Mouse (Mus musculus) CH12.LX (cell line): Measurements from ENCODE around the gene Qrfp. TPM values are rescaled to one million over a fixed set of nuclear protein-coding genes. Genes with fewer than 3 reads are reported as not detected.

Experiments used
- DNase-seq: peaks from one replicate; pipeline ENCODE4 v3.0.0-alpha.2; 2013; ENCODE audit errors: extremely low read depth
- H3K27ac ChIP-seq: 2 replicates; pipeline ENCODE4 v1.5.1; 2012; ENCODE audit warnings: low read depth, mild to moderate bottlenecking, control low read depth, moderate library complexity; ENCODE audit not compliant: insufficient read depth
- H3K27me3 ChIP-seq: replicated peaks from 2 replicates; pipeline ENCODE3; 2012; ENCODE audit warnings: inconsistent platforms
- H3K36me3 ChIP-seq, 2 experiments: replicated peaks in 1 of 2; 2 replicates each; pipeline versions ENCODE3 to v1.6.1; 2012; ENCODE audit warnings: inconsistent platforms in 1 of 2, low read length in 1 of 2, mild to moderate bottlenecking in 1 of 2, mixed read lengths in 1 of 2, moderate library complexity in 1 of 2; ENCODE audit not compliant: control insufficient read depth in 1 of 2, insufficient read depth in 1 of 2
- H3K4me1 ChIP-seq, 2 experiments: 2 replicates each; pipeline ENCODE4 v1.6.1; 2012; ENCODE audit warnings: inconsistent platforms in 1 of 2, moderate library complexity in 1 of 2; ENCODE audit not compliant: insufficient read depth in 2 of 2, control insufficient read depth in 1 of 2
- H3K4me2 ChIP-seq: 2 replicates; pipeline ENCODE4 v1.6.1; 2012; ENCODE audit warnings: low read depth, mild to moderate bottlenecking, control low read depth; ENCODE audit not compliant: poor library complexity, insufficient read depth, severe bottlenecking
- H3K4me3 ChIP-seq, 3 experiments: fragments of 150-350 bp in 1 of 3; sonication (generic) in 1 of 3; replicated peaks in 1 of 3; 2 replicates each; pipeline versions ENCODE3 to v1.5.1; 2011 to 2012; ENCODE audit warnings: low read depth in 2 of 3, low read length in 2 of 3, mild to moderate bottlenecking in 2 of 3, moderate library complexity in 2 of 3, control low read depth in 1 of 3, improper control_type of control experiment in 1 of 3, inconsistent platforms in 1 of 3, mixed read lengths in 1 of 3; ENCODE audit not compliant: poor library complexity in 1 of 3
- H3K79me2 ChIP-seq: replicated peaks from 2 replicates; pipeline ENCODE4 v1.6.1; 2012; ENCODE audit warnings: mild to moderate bottlenecking, moderate library complexity; ENCODE audit not compliant: control insufficient read depth, poor library complexity, insufficient read depth, severe bottlenecking; ENCODE audit errors: extremely low read depth
- H3K9ac ChIP-seq: 2 replicates; pipeline ENCODE4 v1.6.1; 2012; ENCODE audit warnings: low read depth, mild to moderate bottlenecking, control low read depth, moderate library complexity; ENCODE audit not compliant: insufficient read depth
- H3K9me3 ChIP-seq: replicated peaks from 2 replicates; pipeline ENCODE3; 2012; ENCODE audit warnings: low read length, inconsistent platforms, mixed read lengths
- CHD1 ChIP-seq: IDR thresholded peaks from 2 replicates; pipeline ENCODE4 v1.6.1; 2012; ENCODE audit warnings: low read depth, low read length, improper control_type of control experiment, inconsistent platforms
- CHD2 ChIP-seq: IDR thresholded peaks from 2 replicates; pipeline ENCODE4 v1.6.1; 2011; ENCODE audit warnings: low read length, improper control_type of control experiment
- EP300 ChIP-seq: IDR thresholded peaks from 2 replicates; pipeline ENCODE4 v1.6.1; 2011; ENCODE audit warnings: low read length, improper control_type of control experiment
- ETS1 ChIP-seq: conservative IDR thresholded peaks from 2 replicates; pipeline ENCODE4 v1.6.1; 2012; ENCODE audit warnings: low read depth, mild to moderate bottlenecking, inconsistent platforms, low read length, improper control_type of control experiment, moderate library complexity
- HCFC1 ChIP-seq: IDR thresholded peaks from 2 replicates; pipeline ENCODE4 v1.6.1; 2012; ENCODE audit warnings: low read depth, mild to moderate bottlenecking, inconsistent platforms, low read length, improper control_type of control experiment
- JUND ChIP-seq: conservative IDR thresholded peaks from 2 replicates; pipeline ENCODE4 v1.6.1; 2011; ENCODE audit warnings: low read depth, low read length, improper control_type of control experiment
- KAT2A ChIP-seq: IDR thresholded peaks from 2 replicates; pipeline ENCODE4 v1.6.1; 2012; ENCODE audit warnings: low read length, improper control_type of control experiment, inconsistent platforms; ENCODE audit not compliant: insufficient replicate concordance
- MAX ChIP-seq: IDR thresholded peaks from 2 replicates; pipeline ENCODE4 v1.6.1; 2011; ENCODE audit warnings: low read length, improper control_type of control experiment
- MAZ ChIP-seq: IDR thresholded peaks from 2 replicates; pipeline ENCODE4 v1.6.1; 2012; ENCODE audit warnings: low read depth, mild to moderate bottlenecking, inconsistent platforms, low read length, improper control_type of control experiment, moderate library complexity
- NRF1 ChIP-seq: IDR thresholded peaks from 2 replicates; pipeline ENCODE4 v1.6.1; 2014; ENCODE audit warnings: low read depth, mild to moderate bottlenecking, inconsistent platforms, low read length, improper control_type of control experiment, moderate library complexity
- POLR2A ChIP-seq: IDR thresholded peaks from 2 replicates; pipeline ENCODE4 v1.6.1; 2011; ENCODE audit warnings: low read depth, mild to moderate bottlenecking, improper control_type of control experiment, low read length
- USF2 ChIP-seq: conservative IDR thresholded peaks from 2 replicates; pipeline ENCODE4 v1.6.1; 2011; ENCODE audit warnings: low read depth, low read length, improper control_type of control experiment
- ZKSCAN1 ChIP-seq: IDR thresholded peaks from 2 replicates; pipeline ENCODE4 v1.6.1; 2012; ENCODE audit warnings: low read depth, inconsistent platforms, low read length, improper control_type of control experiment, borderline replicate concordance
- ZNF384 ChIP-seq: IDR thresholded peaks from 2 replicates; pipeline ENCODE4 v1.6.1; 2012; ENCODE audit warnings: low read depth, low read length, improper control_type of control experiment, inconsistent platforms
- dilution Hi-C: fragments of 300-500 bp; cut with MboI; formaldehyde crosslinking; loops from 2 replicates; pipeline ENCODE4 v1.14.3; 2020; ENCODE audit warnings: low sequenced_read_pairs; ENCODE audit not compliant: extremely low pct_unique_long_range_greater_than_20kb, extremely low pct_ligation_motif_present
- in situ Hi-C: fragments of 300-500 bp; cut with MboI; formaldehyde crosslinking; loops from 3 replicates; pipeline ENCODE4 v1.14.3; 2019; ENCODE audit warnings: low sequenced_read_pairs, low pct_ligation_motif_present, low pct_unique_long_range_greater_than_20kb, mixed read lengths
- polyA plus RNA-seq: library from polyadenylated mRNA; unstranded; fragments of >175 nt; gene quantifications from 2 replicates; pipeline ENCODE4 v1.2.1, GENCODE M21; 2012; ENCODE audit warnings: low read depth; ENCODE audit not compliant: insufficient read length
- total RNA-seq, 2 experiments: library from RNA; depleted of rRNA; stranded (reverse); fragments of 300-350 nt in 1 of 2; fragments of >200 nt in 1 of 2; gene quantifications; 2 replicates each; pipeline ENCODE4 v1.2.3; 2012 to 2014

Gene Qrfp
- total and polyA plus RNA-seq, 3 experiments: not detected

DNA sequence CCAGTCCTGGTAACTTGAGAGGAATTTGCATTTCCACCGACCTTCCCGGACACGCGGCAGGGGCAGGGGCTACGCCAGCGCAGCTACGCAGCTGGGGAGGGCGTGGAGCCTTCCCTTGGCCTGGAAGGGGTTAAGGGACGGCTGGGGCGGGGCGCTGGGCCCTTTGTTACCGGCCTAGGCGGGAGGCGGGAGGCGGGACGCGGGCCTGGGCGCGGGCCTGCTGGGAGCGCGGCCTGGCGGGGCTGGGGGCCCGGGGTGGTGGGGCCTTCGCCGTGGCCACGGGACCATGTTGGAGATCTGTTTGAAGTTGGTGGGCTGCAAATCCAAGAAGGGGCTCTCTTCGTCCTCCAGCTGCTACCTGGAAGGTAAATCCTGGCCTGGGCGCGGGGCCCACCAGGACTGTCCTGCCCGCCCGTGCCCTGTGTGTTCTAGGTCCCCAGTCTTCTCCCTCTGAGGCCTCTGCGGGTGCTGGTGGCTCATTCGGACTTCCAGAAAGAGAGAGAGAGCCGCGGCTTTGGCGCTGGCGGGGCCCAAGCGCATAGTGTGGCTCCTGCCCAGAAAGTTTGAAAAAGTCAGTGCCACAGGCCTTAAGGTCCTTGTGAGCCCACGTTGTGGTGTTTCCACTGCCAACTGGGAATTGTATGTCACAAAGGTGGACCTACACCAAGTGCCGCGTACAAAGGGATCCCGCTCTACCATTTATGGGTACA is 50.5 kb downstream of the Qrfp start:
- Histone ChIP-seq H3K4me2 (peak overlapping the region; percentile 82), H3K9ac (peak overlapping the region; percentile 96), H3K27me3 (no peaks in the 10 kb centered on the region), H3K36me3 (no peaks in the 10 kb centered on the region), H3K4me3 (peak overlapping the region; percentile 63 to 78 (median 70)), H3K27ac (no peak overlapping the region), H3K4me1 (peaks cover 6 to 41% of the 10 kb centered on the region in 2 experiments; a peak in 3 of 4 replicates)
- dilution Hi-C loops: no loop called here
- peak; percentile 43 for TF ChIP-seq MAX
- 0 out of 2 replicates have a peak, but pooled peaks have one; percentile 59 for TF ChIP-seq MAZ
- TF ChIP-seq POLR2A: peak; percentile 54
- no peak for TF ChIP-seq CHD2
- TF ChIP-seq ZKSCAN1: peak; percentile 53; the same call in 1 of the 2 replicates
- 0 out of 2 replicates have a peak, but pooled peaks have one; percentile 28 for TF ChIP-seq NRF1
- peak; percentile 40 for TF ChIP-seq HCFC1
- no peak for TF ChIP-seq JUND
- TF ChIP-seq, all 38 proteins: peak for 6
- Histone ChIP-seq H3K79me2 (no peaks in the 10 kb centered on the region; the same call in 1 of the 2 replicates), H3K9me3 (no peaks in the 10 kb centered on the region)
- in situ Hi-C loops: no loop called here
- DNase-seq: peak; percentile 45

DNA sequence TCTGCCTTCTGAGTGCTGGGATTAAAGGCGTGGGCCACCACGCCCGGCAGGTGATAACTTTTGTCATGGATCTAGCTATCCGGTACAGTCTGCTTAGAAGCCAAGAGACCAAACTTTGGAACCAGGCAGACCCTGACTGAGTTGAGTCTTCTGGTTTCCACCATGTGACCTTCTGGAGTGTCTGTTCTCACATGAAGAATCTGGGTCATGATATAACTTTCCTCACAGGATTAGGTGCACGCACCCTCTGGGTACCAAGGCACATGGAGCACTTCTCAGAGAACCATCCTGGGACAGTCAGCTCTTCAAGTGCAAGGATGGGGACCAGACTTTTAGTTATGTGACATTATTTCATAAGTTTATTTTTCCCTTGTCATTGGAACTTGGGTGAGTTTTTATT is 51.4 kb downstream of the Qrfp start:
- Histone ChIP-seq H3K4me2 (no peak overlapping the region), H3K27ac (no peak overlapping the region), H3K36me3 (no peaks in the 10 kb centered on the region), H3K79me2 (no peaks in the 10 kb centered on the region; the same call in 1 of the 2 replicates), H3K4me3 (no peak overlapping the region), H3K9ac (no peak overlapping the region), H3K4me1 (peaks cover 6 to 41% of the 10 kb centered on the region in 2 experiments; a peak in 3 of 4 replicates), H3K9me3 (peaks cover 2% of the 10 kb centered on the region), H3K27me3 (no peaks in the 10 kb centered on the region)
- no peak for DNase-seq
- dilution Hi-C loops: no loop called here
- TF ChIP-seq KAT2A (no peak), EP300 (no peak), HCFC1 (no peak), USF2 (no peak), ETS1 (no peak), CHD1 (no peak), MAX (no peak), ZNF384 (no peak)
- in situ Hi-C loops: no loop called here
